Mouse (Mus musculus) megakaryocyte-erythroid progenitor cell, adult 5-6 weeks (primary cell): ENCODE measurements around the gene Mgarp. TPM values are rescaled to one million over a fixed set of nuclear protein-coding genes. Genes with fewer than 3 reads are reported as not detected.
"Not testable (repeated sequence)": the region's sequence is repeated elsewhere in the genome, so short reads cannot be mapped to it uniquely, and the experiment has no call there.

ENCODE experiments used
- ATAC-seq: replicated peaks from 2 replicates; pipeline ENCODE4 v1.8.0; 2016; ENCODE audit warnings: mild to moderate bottlenecking, inconsistent platforms; ENCODE audit not compliant: severe bottlenecking, poor library complexity, low FRiP score, low TSS enrichment
- total RNA-seq, 2 experiments: library from RNA; stranded (forward) in 1 of 2; stranded (reverse) in 1 of 2; fragments of 200-1000, 215-1000 nt in 1 of 2; fragments of >200 nt in 1 of 2; fragmentation: Nextera tagmentation in 1 of 2; gene quantifications; 2 replicates each; pipeline ENCODE4 v1.2.3; 2014 to 2017

Gene Mgarp
- total RNA-seq, 2 experiments from 2014 or later = not detected

DNA sequence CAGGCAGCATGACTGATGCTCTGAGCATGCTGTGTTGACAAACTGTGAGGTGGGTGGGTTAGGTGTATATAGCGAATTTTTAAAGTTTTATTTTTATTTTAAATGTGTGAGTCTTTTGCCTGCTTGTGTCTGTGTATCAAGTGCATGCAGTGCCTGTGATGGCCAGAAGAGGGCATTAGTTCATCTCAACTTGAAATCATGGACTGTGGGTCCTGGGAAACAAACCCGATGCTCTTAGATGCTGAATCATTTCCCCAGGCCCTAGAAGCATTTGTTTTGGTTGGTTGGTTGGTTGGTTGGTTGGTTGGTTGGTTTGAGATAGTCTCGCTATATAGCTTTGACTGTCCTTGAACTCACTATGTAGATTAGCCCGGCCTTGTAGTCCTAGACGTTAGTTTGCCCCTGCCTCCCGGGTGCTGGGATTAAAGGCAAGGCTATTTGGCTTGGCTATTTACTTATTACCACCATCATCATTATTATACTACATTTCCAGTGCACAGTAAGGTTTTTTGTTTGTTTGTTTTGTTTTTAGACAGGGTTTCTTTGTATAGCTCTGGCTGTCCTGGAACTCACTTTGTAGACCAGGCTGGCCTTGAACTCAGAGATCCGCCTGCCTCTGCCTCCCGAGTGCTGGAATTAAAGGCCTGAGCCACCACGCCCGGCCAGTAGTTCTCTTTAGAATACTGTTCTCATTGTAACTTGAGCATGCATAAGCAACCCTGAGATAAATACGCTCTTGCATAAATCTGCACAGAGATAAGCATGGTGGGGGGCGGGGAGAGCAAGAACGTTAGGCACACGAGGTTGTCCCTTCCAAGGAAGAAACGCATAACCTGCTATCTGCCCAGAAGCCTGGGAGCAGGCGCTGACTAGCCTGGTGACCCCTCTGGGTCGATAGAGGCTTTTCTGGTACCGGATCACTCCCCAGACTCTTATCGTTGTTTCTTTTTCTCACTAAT is 21.0 kb downstream of the Mgarp start:
- ATAC-seq = peak; percentile 66

DNA sequence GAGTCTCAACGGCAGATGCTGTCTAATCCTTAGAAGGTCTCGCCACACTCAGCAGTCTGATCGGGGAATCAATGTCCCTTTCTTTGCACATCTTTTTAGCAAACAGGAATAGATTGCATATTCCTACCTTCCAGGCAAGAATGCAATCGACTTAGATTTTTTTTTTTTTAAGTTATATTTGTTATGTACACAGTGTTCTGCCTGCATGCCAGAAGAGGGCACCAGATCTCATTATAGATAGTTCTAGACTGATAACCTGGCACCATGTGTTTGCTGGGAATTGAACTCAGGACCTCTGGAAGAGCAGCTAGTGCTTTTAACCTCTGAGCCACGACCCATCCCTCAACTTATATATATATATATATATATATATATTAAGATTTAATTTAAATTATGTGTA is 23.0 kb downstream of the Mgarp start:
- ATAC-seq = no peak

DNA sequence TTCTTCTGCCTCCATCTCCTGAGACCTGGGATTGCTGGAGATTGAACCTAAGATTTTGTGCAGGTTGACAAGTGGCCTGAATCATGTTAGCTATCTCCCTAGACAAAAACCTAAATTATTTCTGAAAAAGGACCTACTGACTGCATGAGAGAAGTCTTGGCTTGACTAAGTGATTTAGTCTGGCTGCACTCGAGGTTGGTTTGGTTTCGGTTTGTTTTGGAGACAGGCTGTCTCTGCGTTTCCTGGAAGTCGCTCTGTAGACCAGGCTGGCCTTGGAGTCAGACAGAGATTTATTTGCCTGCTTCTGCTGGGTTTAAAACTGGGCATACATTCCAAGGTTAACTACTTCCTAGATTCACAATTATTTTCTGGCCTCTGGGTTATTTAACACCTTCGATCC is 23.7 kb downstream of the Mgarp start:
- ATAC-seq = no peak

DNA sequence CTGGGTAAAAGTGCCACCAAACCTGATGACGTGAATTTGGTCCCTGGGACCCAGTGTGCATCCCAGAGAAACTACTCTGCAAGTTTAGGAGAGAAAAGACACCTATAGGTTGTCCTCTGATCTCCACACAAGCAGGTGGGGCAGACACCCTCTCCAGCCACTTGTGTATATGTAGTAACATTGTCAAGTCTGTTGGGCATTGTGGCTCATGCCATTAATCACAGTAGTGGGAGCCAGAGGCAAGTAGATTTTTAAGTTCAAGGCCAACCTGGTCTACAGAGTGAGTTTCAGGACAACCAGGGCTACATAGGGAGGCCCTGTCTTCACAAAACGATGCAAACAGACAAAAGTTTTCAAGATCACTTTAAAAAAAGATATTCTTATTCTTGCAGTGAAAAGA is 24.7 kb downstream of the Mgarp start:
- no peak for ATAC-seq

- ATAC-seq = no peak
Observed at GRCm38 (mm10) chr3:51368011-51368410, 28.5 kb downstream of the Mgarp start.

DNA sequence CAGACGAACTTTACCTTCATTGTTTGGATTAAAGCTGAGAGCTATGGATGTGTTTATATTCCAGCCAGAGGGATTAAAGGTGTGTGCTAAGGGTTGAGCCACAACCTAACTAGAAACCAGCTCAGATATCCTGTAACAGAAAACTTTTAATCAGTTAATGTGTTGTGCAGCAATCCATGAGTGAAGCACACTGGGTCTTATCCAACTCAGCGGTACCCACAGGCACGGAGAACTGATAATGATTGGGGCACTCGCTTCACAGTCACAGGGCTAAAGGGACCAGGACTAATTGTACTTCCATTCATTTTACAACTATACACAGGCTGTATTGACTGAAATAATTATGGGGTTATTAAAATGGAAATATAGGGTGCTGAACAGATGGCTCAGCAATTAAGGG is 29.6 kb downstream of the Mgarp start:
- ATAC-seq = peak; percentile 53

GRCm38 (mm10) chr3:51365517-51365882 is 31.0 kb downstream of the Mgarp start:
- ATAC-seq = no peak

- peak; percentile 92 for ATAC-seq
Observed at GRCm38 (mm10) chr3:51364703-51365516, 31.6 kb downstream of the Mgarp start.

GRCm38 (mm10) chr3:51361066-51361465 is 35.5 kb downstream of the Mgarp start:
- ATAC-seq = no peak

DNA sequence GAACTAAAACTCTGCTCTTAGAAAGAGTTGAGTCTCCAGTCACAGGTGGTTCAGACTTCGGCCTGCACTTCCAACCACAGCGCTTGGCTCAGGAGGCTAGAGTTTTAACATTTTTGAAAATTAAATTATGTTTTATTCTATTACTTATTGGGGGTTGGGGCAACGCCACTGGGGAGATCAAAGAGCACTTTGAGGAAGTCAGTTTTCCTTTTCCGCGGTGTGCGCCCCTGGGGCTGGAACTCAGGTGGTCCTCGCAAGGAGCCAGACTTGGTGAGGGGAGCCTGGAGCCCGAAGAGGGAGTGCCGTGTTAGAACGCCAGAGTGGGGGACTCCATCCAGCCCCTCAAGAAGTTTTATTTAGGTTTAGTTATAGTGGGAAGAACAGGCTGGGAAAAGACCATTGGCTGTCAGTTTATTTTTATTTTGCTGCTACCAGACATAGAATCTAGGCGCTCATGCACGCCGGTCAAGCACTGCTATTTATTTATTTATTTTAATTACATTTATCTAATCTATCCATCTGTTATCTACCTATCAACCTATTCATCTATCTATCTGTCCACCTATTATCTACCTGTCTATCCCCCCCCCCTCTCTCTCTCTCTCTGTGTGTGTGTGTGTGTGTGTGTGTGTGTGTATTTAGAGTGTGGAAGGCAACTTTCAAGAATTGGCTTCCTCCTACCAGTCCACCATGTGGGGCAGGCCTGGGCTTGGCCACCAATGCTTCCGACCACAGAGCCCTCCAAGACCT is 36.8 kb downstream of the Mgarp start:
- no peak for ATAC-seq

- ATAC-seq = peak; percentile 71
Observed at GRCm38 (mm10) chr3:51358660-51359557, 37.6 kb downstream of the Mgarp start.

DNA sequence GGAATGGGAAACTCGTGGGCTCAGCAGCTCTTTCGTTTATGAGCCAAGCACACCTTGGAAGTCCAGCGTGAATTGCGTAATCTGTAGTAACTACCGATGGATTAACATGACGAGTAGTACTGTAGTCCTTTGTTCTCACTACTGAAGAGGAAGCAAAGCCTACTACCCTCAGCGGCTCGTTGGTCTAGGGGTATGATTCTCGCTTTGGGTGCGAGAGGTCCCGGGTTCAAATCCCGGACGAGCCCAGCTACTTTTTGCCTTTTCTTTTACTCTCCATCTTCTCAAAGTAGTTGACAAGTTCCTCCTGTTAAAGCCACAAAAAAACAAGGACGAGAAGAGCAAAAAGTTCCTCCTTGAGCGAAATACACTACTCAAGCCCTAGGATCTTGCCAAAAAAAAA is 38.4 kb downstream of the Mgarp start:
- 0 out of 2 replicates have a peak, but pooled peaks have one; percentile 28 for ATAC-seq

DNA sequence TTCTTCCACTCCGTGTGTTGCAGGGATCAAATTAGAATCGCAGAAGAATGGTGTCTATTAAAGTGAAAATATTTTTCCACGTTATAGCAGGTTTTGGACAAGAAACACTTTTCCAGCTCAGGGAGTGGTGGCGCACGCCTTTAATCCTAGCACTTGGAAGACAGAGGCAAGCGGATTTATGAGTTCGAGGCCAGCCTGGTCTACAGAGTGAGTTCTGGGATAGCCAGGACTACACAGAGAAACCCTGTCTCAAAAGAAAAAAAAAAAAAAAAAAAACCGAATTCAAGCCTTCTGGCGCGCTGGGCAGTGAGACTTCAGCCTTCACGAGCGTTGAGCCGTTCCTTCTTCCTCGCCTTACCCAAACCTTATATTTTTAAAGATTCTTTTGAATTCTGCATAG is 38.9 kb downstream of the Mgarp start:
- no peak for ATAC-seq

- no peak for ATAC-seq
Observed at GRCm38 (mm10) chr3:51357078-51357477, 39.5 kb downstream of the Mgarp start.

- ATAC-seq = not testable (repeated sequence)
Observed at GRCm38 (mm10) chr3:51354956-51355355, 41.6 kb downstream of the Mgarp start.

GRCm38 (mm10) chr3:51354034-51354427 is 42.5 kb downstream of the Mgarp start:
- no peak for ATAC-seq

DNA sequence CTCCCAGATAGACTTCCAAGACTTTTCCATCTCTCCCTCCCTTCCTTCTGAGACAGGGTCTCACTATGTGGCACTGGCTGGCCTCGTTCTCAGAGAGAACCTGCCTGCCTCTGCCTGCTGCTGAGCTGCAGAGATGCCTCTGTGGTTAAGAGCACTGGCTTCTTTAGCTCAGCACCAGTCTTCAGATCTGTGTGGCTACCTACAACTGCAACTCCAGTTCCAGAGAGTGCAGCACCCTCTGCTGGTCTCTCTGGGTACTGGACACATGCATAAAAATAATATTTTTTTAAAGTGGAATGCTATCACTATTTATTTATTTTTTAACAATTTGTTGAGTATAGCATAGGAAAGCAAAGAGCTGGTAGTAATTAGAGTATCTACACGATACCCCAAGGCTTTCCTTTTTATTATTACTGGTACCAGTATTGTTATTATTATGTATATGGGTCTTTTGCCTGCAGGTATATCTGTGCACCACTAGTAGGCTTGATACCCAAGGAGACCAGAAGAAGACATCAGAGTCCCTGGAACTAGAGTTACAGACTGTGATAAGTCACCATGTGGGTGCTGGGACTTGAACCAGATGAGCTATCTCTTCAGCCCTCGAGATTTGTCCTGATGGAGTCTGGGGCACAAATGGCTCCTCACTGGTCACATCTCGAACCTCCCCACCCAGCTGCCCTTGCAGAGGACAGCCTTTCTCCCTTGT is 43.1 kb downstream of the Mgarp start:
- ATAC-seq = peak; percentile 69

DNA sequence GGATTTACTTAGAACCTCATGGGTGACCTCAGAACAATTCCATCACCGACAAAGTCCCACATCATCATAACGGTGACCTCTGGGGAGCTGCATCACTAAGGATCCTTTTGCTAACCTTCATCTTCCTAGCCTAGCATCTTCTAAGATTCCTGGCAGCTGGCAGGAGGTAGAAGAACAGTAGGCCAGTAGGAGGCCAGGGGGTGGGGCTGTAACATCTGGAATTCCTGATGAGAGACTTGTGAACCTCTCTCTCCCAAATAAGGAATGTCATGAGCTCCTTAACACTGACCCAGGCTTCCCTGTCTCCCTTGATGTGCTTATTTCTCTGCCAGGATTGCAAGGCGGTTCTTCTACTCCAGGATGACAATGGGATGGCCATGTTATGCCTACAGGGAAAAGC is 45.7 kb downstream of the Mgarp start:
- ATAC-seq = no peak
